Mouse (Mus musculus) left cerebral cortex, adult 2 months (tissue): ENCODE data around the gene Atp1a3. TPM values are rescaled to one million over a fixed set of nuclear protein-coding genes. Genes with fewer than 3 reads are reported as not detected.

Experiments
- DNase-seq, 2 experiments: peaks; one replicate each; pipeline ENCODE4 v3.0.0; 2021 to 2022; ENCODE audit warnings: low spot score in 2 of 2, mixed read lengths in 1 of 2; ENCODE audit errors: extremely low spot score in 1 of 2
- H3K27ac ChIP-seq: fragments of 200-600 bp; 2 replicates; pipeline ENCODE4 v1.8.1; 2022
- H3K4me3 ChIP-seq: fragments of 200-600 bp; 2 replicates; pipeline ENCODE4 v1.8.1; 2022
- CTCF ChIP-seq: fragments of 200-600 bp; IDR thresholded peaks from 2 replicates; pipeline ENCODE4 v1.8.1; 2022; ENCODE audit warnings: antibody characterized with exemption, mild to moderate bottlenecking, moderate library complexity
- intact Hi-C: fragments of 180-260 bp; cut with DNase I; formaldehyde crosslinking; loops from one replicate; pipeline ENCODE4 v1.15.1; 2025
- total RNA-seq, 2 experiments: library from RNA; stranded (reverse); gene quantifications; 2 replicates each; pipeline ENCODE4 v1.2.3; 2021

The Atp1a3 gene
- total RNA-seq, 2 experiments from 2014 or later, result 1,970 to 2,141 TPM

GRCm38 (mm10) chr7:24973208-24973607 lies 32.5 kb downstream of the Atp1a3 start:
- no peak overlapping the region for H3K4me3 ChIP-seq
- DNase-seq, result no peak
- H3K27ac ChIP-seq, result no peak overlapping the region
- intact Hi-C loops, result loop anchor here (5.0 kb wide), 1 partner anchor 264 kb away; the partner anchor contains the start of gene Gsk3a
- no peak for TF ChIP-seq CTCF

GRCm38 (mm10) chr7:24971972-24972893 lies 33.5 kb downstream of the Atp1a3 start, which contains the start of gene Rabac1:
Gene Rabac1 (minus strand): TSS chr7:24972754.
- peak; percentile 91 to 93 for DNase-seq
- H3K27ac ChIP-seq, result peak within 1 kb of the TSS; percentile 97
- peak within 1 kb of the TSS; percentile 73 for H3K4me3 ChIP-seq
- peak; percentile 42 for TF ChIP-seq CTCF
- intact Hi-C loops, result loop anchor here (1.0 to 5.0 kb wide), 2 partner anchors 88 to 265 kb away; partner anchors contain the start of genes Gsk3a and Rps19

- Histone ChIP-seq H3K4me3 (peak overlapping the region; percentile 73), H3K27ac (peak overlapping the region; percentile 97)
- peak; percentile 54 for TF ChIP-seq CTCF
- no peak for DNase-seq
- intact Hi-C loops, result loop anchor here (5.0 kb wide), 1 partner anchor 266 kb away; the partner anchor contains the start of gene Gsk3a
Observed at GRCm38 (mm10) chr7:24971261-24971971, 34.3 kb downstream of the Atp1a3 start.

- intact Hi-C loops, result loop anchor here (5.0 kb wide), 1 partner anchor 267 kb away; the partner anchor contains the start of gene Gsk3a
- no peak for TF ChIP-seq CTCF
- H3K27ac ChIP-seq, result no peak overlapping the region; the same call in 1 of the 2 replicates
- no peak for DNase-seq
- no peak overlapping the region for H3K4me3 ChIP-seq
Observed at GRCm38 (mm10) chr7:24970341-24970740, 35.4 kb downstream of the Atp1a3 start.

- no peak for TF ChIP-seq CTCF
- H3K27ac ChIP-seq, result no peak overlapping the region; the same call in 1 of the 2 replicates
- intact Hi-C loops, result loop anchor here (5.0 kb wide), 2 partner anchors 153 to 267 kb away; partner anchors contain the start of gene Gsk3a
- DNase-seq, result peak in 1 of 2 experiments; percentile 66
- no peak overlapping the region for H3K4me3 ChIP-seq
Observed at GRCm38 (mm10) chr7:24969805-24970204, 36.0 kb downstream of the Atp1a3 start.

- no peak overlapping the region for H3K27ac ChIP-seq
- no peak for DNase-seq
- TF ChIP-seq CTCF, result no peak
- intact Hi-C loops, result loop anchor here (5.0 kb wide), 1 partner anchor 151 kb away; no protein-coding TSS in a partner anchor
- no peak overlapping the region for H3K4me3 ChIP-seq
Observed at GRCm38 (mm10) chr7:24968463-24968862, 37.3 kb downstream of the Atp1a3 start.

- Histone ChIP-seq H3K4me3 (no peak overlapping the region), H3K27ac (no peak overlapping the region)
- TF ChIP-seq CTCF, result no peak
- intact Hi-C loops, result loop anchor here (5.0 kb wide), 1 partner anchor 151 kb away; no protein-coding TSS in a partner anchor
- no peak for DNase-seq
Observed at GRCm38 (mm10) chr7:24967966-24968365, 37.8 kb downstream of the Atp1a3 start.

- peak; percentile 71 for TF ChIP-seq CTCF
- DNase-seq, result peak; percentile 82 to 86
- H3K27ac ChIP-seq, result no peak overlapping the region
- intact Hi-C loops, result loop anchor here (1.0 to 5.0 kb wide), 2 partner anchors 75 to 148 kb away; no protein-coding TSS in a partner anchor
- H3K4me3 ChIP-seq, result no peak overlapping the region
Observed at GRCm38 (mm10) chr7:24964897-24965535, 40.7 kb downstream of the Atp1a3 start.

GRCm38 (mm10) chr7:24964288-24964687 lies 41.5 kb downstream of the Atp1a3 start:
- Histone ChIP-seq H3K4me3 (no peak overlapping the region), H3K27ac (no peak overlapping the region)
- no peak for TF ChIP-seq CTCF
- DNase-seq, result no peak
- intact Hi-C loops, result no loop called here

- no peak for DNase-seq
- Histone ChIP-seq H3K27ac (no peak overlapping the region), H3K4me3 (no peak overlapping the region)
- intact Hi-C loops, result no loop called here
- no peak for TF ChIP-seq CTCF
Observed at GRCm38 (mm10) chr7:24955226-24955625, 50.5 kb downstream of the Atp1a3 start.

GRCm38 (mm10) chr7:24954450-24954849 lies 51.3 kb downstream of the Atp1a3 start:
- intact Hi-C loops, result no loop called here
- Histone ChIP-seq H3K4me3 (peak overlapping the region; percentile 21; the same call in 1 of the 2 replicates), H3K27ac (no peak overlapping the region)
- no peak for TF ChIP-seq CTCF
- DNase-seq, result no peak
